Mouse (Mus musculus): ENCODE measurements around the gene Adora3. TPM values are rescaled to one million over a fixed set of nuclear protein-coding genes. Genes with fewer than 3 reads are reported as not detected.

The Adora3 gene
- polyA plus RNA-seq (2014; fragmentation: Nextera tagmentation; extraction: Ambion mirVana), result 1.4 and 3.0 TPM in 2 replicates

- 41% methylated on average over 3 of the region's 3 CpGs for WGBS
- H3K9me3 ChIP-seq (ENCODE audit: control insufficient read depth, low read length), result no peaks in the 10 kb centered on the region
- H3K36me3 ChIP-seq (ENCODE audit: control insufficient read depth, insufficient read depth, low read length), result no peaks in the 10 kb centered on the region
- H3K4me3 ChIP-seq (ENCODE audit: low read depth, low read length), result no peak within 1 kb of the TSS
- H3K27me3 ChIP-seq (replicated peaks; ENCODE audit: control insufficient read depth, insufficient read depth, low read length), result no peaks in the 10 kb centered on the region
- ATAC-seq (ENCODE audit: low read depth), result no peak
- H3K27ac ChIP-seq (replicated peaks; ENCODE audit: low read depth, low read length), result no peak within 1 kb of the TSS
- H3K9ac ChIP-seq (ENCODE audit: low read depth, low read length), result no peak within 1 kb of the TSS
- no peak within 1 kb of the TSS for H3K4me2 ChIP-seq (ENCODE audit: low read depth, low read length)
- no peak for DNase-seq (ENCODE audit: low spot score)
- H3K4me1 ChIP-seq (ENCODE audit: control insufficient read depth, insufficient read depth, low read length), result peaks cover 5% of the 10 kb centered on the region; the same call in 1 of the 2 replicates
Observed at GRCm38 (mm10) chr3:105870558-105870957, at the start of gene Adora3, which contains the start of gene Tmigd3. TSS of gene Adora3 (plus strand) at chr3:105870858. TSS of gene Tmigd3 (plus strand) at chr3:105870903.

GRCm38 (mm10) chr3:105821504-105821903, 49.2 kb upstream of the Adora3 start:
- no peaks in the 10 kb centered on the region for H3K9me3 ChIP-seq (ENCODE audit: control insufficient read depth, low read length)
- H3K4me3 ChIP-seq (ENCODE audit: low read depth, low read length), result no peak overlapping the region
- DNase-seq (ENCODE audit: low spot score), result no peak
- 91% methylated on average over 3 of the region's 3 CpGs for WGBS
- H3K36me3 ChIP-seq (ENCODE audit: control insufficient read depth, insufficient read depth, low read length), result no peaks in the 10 kb centered on the region
- no peak for ATAC-seq (ENCODE audit: low read depth)
- no peak overlapping the region for H3K9ac ChIP-seq (ENCODE audit: low read depth, low read length)
- peaks cover 4% of the 10 kb centered on the region; the same call in 1 of the 2 replicates for H3K4me1 ChIP-seq (ENCODE audit: control insufficient read depth, insufficient read depth, low read length)
- H3K27ac ChIP-seq (replicated peaks; ENCODE audit: low read depth, low read length), result no peak overlapping the region
- no peak overlapping the region for H3K4me2 ChIP-seq (ENCODE audit: low read depth, low read length)
- no peaks in the 10 kb centered on the region for H3K27me3 ChIP-seq (replicated peaks; ENCODE audit: control insufficient read depth, insufficient read depth, low read length)

- no peak overlapping the region for H3K9ac ChIP-seq (ENCODE audit: low read depth, low read length)
- H3K36me3 ChIP-seq (ENCODE audit: control insufficient read depth, insufficient read depth, low read length), result no peaks in the 10 kb centered on the region
- no peak overlapping the region for H3K4me3 ChIP-seq (ENCODE audit: low read depth, low read length)
- H3K27ac ChIP-seq (replicated peaks; ENCODE audit: low read depth, low read length), result no peak overlapping the region
- ATAC-seq (ENCODE audit: low read depth) (no peak), DNase-seq (ENCODE audit: low spot score) (no peak)
- no peaks in the 10 kb centered on the region for H3K9me3 ChIP-seq (ENCODE audit: control insufficient read depth, low read length)
- no peak overlapping the region for H3K4me2 ChIP-seq (ENCODE audit: low read depth, low read length)
- H3K27me3 ChIP-seq (replicated peaks; ENCODE audit: control insufficient read depth, insufficient read depth, low read length), result no peaks in the 10 kb centered on the region
- H3K4me1 ChIP-seq (ENCODE audit: control insufficient read depth, insufficient read depth, low read length), result peaks cover 4% of the 10 kb centered on the region; the same call in 1 of the 2 replicates
Observed at GRCm38 (mm10) chr3:105823609-105824008, 47.0 kb upstream of the Adora3 start.

GRCm38 (mm10) chr3:105824103-105824502, 46.6 kb upstream of the Adora3 start:
- Histone ChIP-seq H3K4me1 (ENCODE audit: control insufficient read depth, insufficient read depth, low read length) (peaks cover 4% of the 10 kb centered on the region; the same call in 1 of the 2 replicates), H3K4me3 (ENCODE audit: low read depth, low read length) (no peak overlapping the region), H3K27ac (replicated peaks; ENCODE audit: low read depth, low read length) (no peak overlapping the region), H3K36me3 (ENCODE audit: control insufficient read depth, insufficient read depth, low read length) (no peaks in the 10 kb centered on the region), H3K9ac (ENCODE audit: low read depth, low read length) (no peak overlapping the region), H3K27me3 (replicated peaks; ENCODE audit: control insufficient read depth, insufficient read depth, low read length) (no peaks in the 10 kb centered on the region), H3K9me3 (ENCODE audit: control insufficient read depth, low read length) (no peaks in the 10 kb centered on the region), H3K4me2 (ENCODE audit: low read depth, low read length) (no peak overlapping the region)
- WGBS, result 30% methylated on average over 5 of the region's 5 CpGs
- DNase-seq (ENCODE audit: low spot score) (no peak), ATAC-seq (ENCODE audit: low read depth) (no peak)

- H3K9me3 ChIP-seq (ENCODE audit: control insufficient read depth, low read length), result no peaks in the 10 kb centered on the region
- DNase-seq (ENCODE audit: low spot score) (no peak), ATAC-seq (ENCODE audit: low read depth) (no peak)
- H3K9ac ChIP-seq (ENCODE audit: low read depth, low read length), result no peak overlapping the region
- 41% methylated on average over 2 of the region's 2 CpGs for WGBS
- H3K4me3 ChIP-seq (ENCODE audit: low read depth, low read length), result no peak overlapping the region
- H3K36me3 ChIP-seq (ENCODE audit: control insufficient read depth, insufficient read depth, low read length), result no peaks in the 10 kb centered on the region
- no peaks in the 10 kb centered on the region for H3K27me3 ChIP-seq (replicated peaks; ENCODE audit: control insufficient read depth, insufficient read depth, low read length)
- no peak overlapping the region for H3K27ac ChIP-seq (replicated peaks; ENCODE audit: low read depth, low read length)
- no peak overlapping the region for H3K4me2 ChIP-seq (ENCODE audit: low read depth, low read length)
- peaks cover 4% of the 10 kb centered on the region; the same call in 1 of the 2 replicates for H3K4me1 ChIP-seq (ENCODE audit: control insufficient read depth, insufficient read depth, low read length)
Observed at GRCm38 (mm10) chr3:105824704-105825103, 46.0 kb upstream of the Adora3 start.

GRCm38 (mm10) chr3:105825501-105826161, 45.0 kb upstream of the Adora3 start:
- no peak overlapping the region for H3K27ac ChIP-seq (replicated peaks; ENCODE audit: low read depth, low read length)
- H3K9ac ChIP-seq (ENCODE audit: low read depth, low read length), result no peak overlapping the region
- H3K36me3 ChIP-seq (ENCODE audit: control insufficient read depth, insufficient read depth, low read length), result no peaks in the 10 kb centered on the region
- no peak overlapping the region for H3K4me2 ChIP-seq (ENCODE audit: low read depth, low read length)
- DNase-seq (ENCODE audit: low spot score) (peak; percentile 40), ATAC-seq (ENCODE audit: low read depth) (no peak)
- H3K27me3 ChIP-seq (replicated peaks; ENCODE audit: control insufficient read depth, insufficient read depth, low read length), result no peaks in the 10 kb centered on the region
- H3K4me3 ChIP-seq (ENCODE audit: low read depth, low read length), result no peak overlapping the region
- no peaks in the 10 kb centered on the region for H3K9me3 ChIP-seq (ENCODE audit: control insufficient read depth, low read length)
- peaks cover 4% of the 10 kb centered on the region; the same call in 1 of the 2 replicates for H3K4me1 ChIP-seq (ENCODE audit: control insufficient read depth, insufficient read depth, low read length)
- WGBS, result 62% methylated on average over 7 of the region's 7 CpGs

GRCm38 (mm10) chr3:105831584-105831983, 39.1 kb upstream of the Adora3 start:
- no peak for ATAC-seq (ENCODE audit: low read depth)
- 93% methylated on average over 3 of the region's 3 CpGs for WGBS
- no peaks in the 10 kb centered on the region for H3K9me3 ChIP-seq (ENCODE audit: control insufficient read depth, low read length)
- H3K4me3 ChIP-seq (ENCODE audit: low read depth, low read length), result no peak overlapping the region
- H3K36me3 ChIP-seq (ENCODE audit: control insufficient read depth, insufficient read depth, low read length), result no peaks in the 10 kb centered on the region
- H3K27ac ChIP-seq (replicated peaks; ENCODE audit: low read depth, low read length), result no peak overlapping the region
- H3K4me1 ChIP-seq (ENCODE audit: control insufficient read depth, insufficient read depth, low read length), result no peaks in the 10 kb centered on the region
- DNase-seq (ENCODE audit: low spot score), result no peak
- H3K9ac ChIP-seq (ENCODE audit: low read depth, low read length), result no peak overlapping the region
- H3K4me2 ChIP-seq (ENCODE audit: low read depth, low read length), result no peak overlapping the region
- H3K27me3 ChIP-seq (replicated peaks; ENCODE audit: control insufficient read depth, insufficient read depth, low read length), result no peaks in the 10 kb centered on the region

- no peak for ATAC-seq (ENCODE audit: low read depth)
Observed at GRCm38 (mm10) chr3:105835875-105836274, 34.8 kb upstream of the Adora3 start.

GRCm38 (mm10) chr3:105836883-105837282, 33.8 kb upstream of the Adora3 start:
- Histone ChIP-seq H3K9ac (ENCODE audit: low read depth, low read length) (no peak overlapping the region), H3K4me2 (ENCODE audit: low read depth, low read length) (no peak overlapping the region), H3K27ac (replicated peaks; ENCODE audit: low read depth, low read length) (no peak overlapping the region), H3K9me3 (ENCODE audit: control insufficient read depth, low read length) (no peaks in the 10 kb centered on the region), H3K4me3 (ENCODE audit: low read depth, low read length) (no peak overlapping the region), H3K36me3 (ENCODE audit: control insufficient read depth, insufficient read depth, low read length) (no peaks in the 10 kb centered on the region), H3K27me3 (replicated peaks; ENCODE audit: control insufficient read depth, insufficient read depth, low read length) (no peaks in the 10 kb centered on the region), H3K4me1 (ENCODE audit: control insufficient read depth, insufficient read depth, low read length) (no peaks in the 10 kb centered on the region)
- no peak for DNase-seq (ENCODE audit: low spot score)
- ATAC-seq (ENCODE audit: low read depth), result no peak
- WGBS, result 76% methylated on average over 3 of the region's 3 CpGs

More at GRCm38 (mm10) chr3:105835875-105836274, 34.8 kb upstream of the Adora3 start:
- no peaks in the 10 kb centered on the region for H3K36me3 ChIP-seq (ENCODE audit: control insufficient read depth, insufficient read depth, low read length)
- no peaks in the 10 kb centered on the region for H3K4me1 ChIP-seq (ENCODE audit: control insufficient read depth, insufficient read depth, low read length)
- H3K4me2 ChIP-seq (ENCODE audit: low read depth, low read length), result no peak overlapping the region
- H3K4me3 ChIP-seq (ENCODE audit: low read depth, low read length), result no peak overlapping the region
- WGBS, result 70% methylated on average over 3 of the region's 3 CpGs
- H3K9me3 ChIP-seq (ENCODE audit: control insufficient read depth, low read length), result no peaks in the 10 kb centered on the region
- H3K9ac ChIP-seq (ENCODE audit: low read depth, low read length), result no peak overlapping the region
- no peak for DNase-seq (ENCODE audit: low spot score)
- no peaks in the 10 kb centered on the region for H3K27me3 ChIP-seq (replicated peaks; ENCODE audit: control insufficient read depth, insufficient read depth, low read length)
- H3K27ac ChIP-seq (replicated peaks; ENCODE audit: low read depth, low read length), result no peak overlapping the region

Measured in embryonic facial prominence, embryonic 14.5 days (tissue).